Mouse (Mus musculus): ENCODE measurements around the gene Hmcn2.

GRCm38 (mm10) chr2:31308257-31308656 is 6.0 kb upstream of the Hmcn2 start:
- TF ChIP-seq CTCF (IDR thresholded peaks at IDR 0.05; ENCODE audit: control insufficient read depth, insufficient read depth, insufficient read length) (no peak), MAX (IDR thresholded peaks at IDR 0.05) (no peak), CEBPB (IDR thresholded peaks at IDR 0.05; ENCODE audit: low read depth) (no peak), MYOG (IDR thresholded peaks at IDR 0.05; ENCODE audit: control insufficient read depth, extremely low read depth, insufficient read length) (no peak)

Data from C2C12 (cell line).